Mouse (Mus musculus) bone marrow macrophage, adult 2 months (primary cell): ENCODE results near the gene Afg1l.

Experiments
- CTCF ChIP-seq: IDR thresholded peaks from 2 replicates; pipeline ENCODE4 v1.5.1; 2012; ENCODE audit warnings: low read depth, mild to moderate bottlenecking, low read length, moderate library complexity
- POLR2A ChIP-seq: IDR thresholded peaks from 2 replicates; pipeline ENCODE4 v1.6.1; 2012; ENCODE audit warnings: mild to moderate bottlenecking, low read depth, low read length, borderline replicate concordance

DNA sequence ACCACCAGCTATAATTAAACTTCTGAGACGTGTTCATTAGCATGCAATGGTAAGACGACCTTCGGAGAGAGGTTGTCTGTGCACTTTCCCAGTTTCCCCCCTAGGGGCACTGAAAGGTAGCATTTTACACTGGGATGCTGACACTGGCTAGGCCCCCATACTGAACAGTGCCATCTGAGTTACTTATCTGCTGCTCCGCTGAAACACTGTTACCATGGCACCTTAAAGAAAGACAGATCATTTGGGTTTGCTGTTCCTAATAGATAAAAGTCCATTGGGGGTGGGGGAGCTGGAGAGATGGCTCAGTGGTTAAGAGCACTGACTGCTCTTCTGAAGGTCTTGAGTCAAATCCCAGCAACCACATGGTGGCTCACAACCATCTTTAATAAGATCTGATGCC lies 181.8 kb downstream of the Afg1l start:
- no peak for TF ChIP-seq CTCF
- no peak for TF ChIP-seq POLR2A
